Mouse (Mus musculus): ENCODE data around the gene 6330403K07Rik.

The 6330403K07Rik gene

GRCm38 (mm10) chr11:71003611-71004315, 29.6 kb downstream of the 6330403K07Rik start:
- in situ Hi-C loops (cut with MboI; ENCODE audit: low pct_unique_long_range_greater_than_20kb in 1 of 2, low sequenced_read_pairs in 2 of 2, unreplicated experiment in 1 of 2), result no loop called here

DNA sequence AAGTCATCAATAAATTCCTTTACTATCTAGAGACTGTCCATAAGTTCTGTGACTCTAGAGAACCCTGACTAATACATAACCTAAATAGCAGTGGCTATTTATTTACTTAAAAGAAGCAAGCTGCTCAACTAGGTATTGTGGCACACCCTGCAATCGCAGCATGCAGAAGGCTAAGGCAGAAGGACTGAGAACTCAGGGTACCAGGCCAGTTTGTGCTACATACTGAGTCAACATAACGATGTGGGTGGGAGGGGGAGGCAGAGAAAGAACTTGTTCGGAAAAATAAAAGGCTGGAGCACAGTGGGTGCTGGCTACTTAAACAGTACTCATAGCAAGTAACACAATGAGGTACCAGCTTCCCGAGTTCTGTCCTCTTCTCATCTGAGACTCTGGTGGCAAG, 32.1 kb downstream of the 6330403K07Rik start:
- in situ Hi-C loops (cut with MboI; ENCODE audit: low pct_unique_long_range_greater_than_20kb in 1 of 2, low sequenced_read_pairs in 2 of 2, unreplicated experiment in 1 of 2), result no loop called here

DNA sequence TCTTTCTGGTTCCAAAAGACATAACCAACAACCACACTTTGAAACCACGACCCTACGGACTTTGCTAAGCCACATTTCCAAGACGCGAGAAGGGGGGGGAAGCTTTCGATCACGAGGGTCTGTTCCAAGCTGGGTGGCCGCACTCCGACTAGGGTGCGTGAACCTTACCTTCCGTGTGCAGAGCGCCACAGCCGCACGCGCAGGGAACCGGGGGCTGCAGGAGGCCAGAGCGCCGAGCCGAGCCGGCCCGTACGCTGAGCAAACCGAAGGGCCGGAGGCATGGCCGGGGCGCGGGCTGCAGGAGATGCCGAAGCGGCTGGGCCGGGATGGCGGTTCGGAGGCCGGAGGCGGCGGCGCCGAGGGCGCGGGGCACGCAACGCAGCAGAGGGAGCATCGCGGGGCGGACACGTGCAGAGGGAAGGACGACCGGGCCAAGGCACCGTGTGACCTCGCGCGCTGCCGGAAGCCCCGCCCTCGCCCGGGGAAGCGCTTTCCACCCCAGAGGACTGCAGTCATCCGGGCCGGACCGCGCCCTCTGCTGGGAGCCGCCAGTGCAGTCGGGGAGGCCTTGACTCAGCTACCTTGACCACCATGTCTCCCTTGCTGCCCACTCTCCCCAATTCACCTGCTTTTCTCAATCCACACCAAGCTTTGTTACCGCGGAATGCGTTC, 50.6 kb downstream of the 6330403K07Rik start, which contains the start of gene C1qbp:
Gene C1qbp, minus strand, starts transcription at position 470 of the 672 bp plus-strand sequence.
- in situ Hi-C loops (cut with MboI; ENCODE audit: low pct_unique_long_range_greater_than_20kb in 1 of 2, low sequenced_read_pairs in 2 of 2, unreplicated experiment in 1 of 2), result no loop called here

GRCm38 (mm10) chr11:70982030-70982429, 51.3 kb downstream of the 6330403K07Rik start:
- in situ Hi-C loops (cut with MboI; ENCODE audit: low pct_unique_long_range_greater_than_20kb in 1 of 2, low sequenced_read_pairs in 2 of 2, unreplicated experiment in 1 of 2), result no loop called here
